In the genomic region with DNA sequence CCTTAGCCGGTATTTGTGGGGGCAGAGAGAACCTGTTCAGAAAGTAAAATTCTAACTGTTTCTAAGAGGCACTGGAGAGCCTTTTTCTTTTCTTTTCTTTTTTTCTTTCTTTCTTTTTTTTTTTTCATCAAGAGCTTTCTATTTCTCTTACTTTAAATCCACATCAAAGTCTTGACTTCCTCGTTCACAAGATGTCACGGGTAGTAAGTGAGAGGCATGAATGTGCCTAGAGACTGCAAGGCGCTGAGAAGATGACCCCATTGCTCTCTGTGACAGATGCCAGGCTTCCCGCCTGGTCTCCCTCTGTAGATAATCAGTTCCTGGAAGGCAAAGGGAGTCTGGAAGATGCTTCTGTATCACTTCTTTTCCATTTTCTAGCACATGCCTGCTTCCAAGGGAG, we compare ENCODE assay signal across 13 mouse cellular contexts.
DNase-seq lines count a peak whose midpoint lies in the region; TF ChIP-seq lines count a peak whose summit lies in the region.
"Had no signal": no experiment of that assay in that cellular context is flagged by ENCODE, and none has a peak within 500 bp of the region (broad histone marks: within the 10 kb centered on the region; RNA-seq: fewer than 3 reads in every experiment).

No protein-coding gene starts in this region.

- no peak overlapping the region for H3K9ac ChIP-seq in liver, adult 2 months (ENCODE audit: low read depth, low read length)
- H3K9ac ChIP-seq: heart, embryonic 12.5 days; liver, embryonic 14.5 days had no signal

- intact Hi-C loops in gastrocnemius, adult 2 months (cut with DNase I): no loop called here

- H3K4me1 ChIP-seq in liver, adult 2 months (ENCODE audit: control insufficient read depth, insufficient read depth, low read length): peaks cover 3% of the 10 kb centered on the region

- H3K4me3 ChIP-seq in liver, adult 2 months (ENCODE audit: insufficient read depth, low read depth, low read length): no peak overlapping the region
- H3K4me3 ChIP-seq in gastrocnemius, adult 2 months: no peak overlapping the region
- H3K4me3 ChIP-seq: heart, embryonic 12.5 days had no signal

- no peak for TF ChIP-seq POLR2A in liver, adult 2 months (IDR thresholded peaks at IDR 0.05; ENCODE audit: extremely low read depth, insufficient read depth, low read length)

- H3K79me2 ChIP-seq in liver, adult 2 months (ENCODE audit: control insufficient read depth, insufficient read depth, low read length): no peaks in the 10 kb centered on the region

- DNase-seq in liver, adult 2 months (ENCODE audit: extremely low read depth, low read depth, low spot score): no peak
- DNase-seq in liver: no peak
- peak; percentile 34 for DNase-seq in CD4-positive helper T cell, adult 2 months (ENCODE audit: low read depth, low spot score)
- peak; percentile 49 for DNase-seq in CD4-positive, CD25-positive, alpha-beta regulatory T cell, adult 2 months (ENCODE audit: low read depth, low spot score)
- DNase-seq in naive thymus-derived CD4-positive, alpha-beta T cell, adult 2 months (ENCODE audit: low read depth): peak; percentile 45
- no peak for DNase-seq in urinary bladder, adult 18-20 months (ENCODE audit: low spot score in 2 of 2)
- DNase-seq in natural killer cell, adult 2 months (ENCODE audit: low spot score in 2 of 2): no peak
- DNase-seq in gastrocnemius, adult 2 months: no peak
- DNase-seq: adrenal gland, postnatal 10 days; cerebellum, adult 2 months; layer of hippocampus, postnatal 36 days had no signal

- H3K27ac ChIP-seq in liver, adult 2 months (replicated peaks; ENCODE audit: insufficient read depth, low read depth, low read length): peak overlapping the region; percentile 12; the same call in 1 of the 2 replicates
- H3K27ac ChIP-seq in gastrocnemius, adult 2 months: no peak overlapping the region
- H3K27ac ChIP-seq: liver, embryonic 14.5 days had no signal

- no peak for TF ChIP-seq CTCF in liver, adult 2 months (IDR thresholded peaks at IDR 0.05; ENCODE audit: low read depth, low read length)
- no peak for TF ChIP-seq CTCF in gastrocnemius, adult 2 months (IDR thresholded peaks at IDR 0.05)

- H3K36me3 ChIP-seq in liver, adult 2 months (ENCODE audit: control insufficient read depth, insufficient read depth, low read length): no peaks in the 10 kb centered on the region
- H3K36me3 ChIP-seq: heart, embryonic 12.5 days had no signal

- 72% methylated on average over 5 of the region's 5 CpGs for WGBS in liver, adult 2 months

- H3K27me3 ChIP-seq in liver, adult 2 months (ENCODE audit: control insufficient read depth, insufficient read depth, low read length): no peaks in the 10 kb centered on the region
- H3K27me3 ChIP-seq: heart, embryonic 12.5 days had no signal

Comparison
In these comparisons a context has a peak if more than half of its experiments do, and no peak if none do; other contexts are left out.
1. DNase-seq: peak in CD4-positive helper T cell, adult 2 months (single experiment), CD4-positive, CD25-positive, alpha-beta regulatory T cell, adult 2 months (single experiment) and naive thymus-derived CD4-positive, alpha-beta T cell, adult 2 months (single experiment); none in liver, adult 2 months (single experiment), liver (single experiment), urinary bladder, adult 18-20 months (0 of 2), natural killer cell, adult 2 months (0 of 2) and gastrocnemius, adult 2 months (single experiment).